Mouse (Mus musculus) midbrain, embryonic 11.5 days (tissue): ENCODE data around the gene Cdh16. TPM values are rescaled to one million over a fixed set of nuclear protein-coding genes. Genes with fewer than 3 reads are reported as not detected.

Source experiments
- ATAC-seq: fragments of 200-750 bp; cut with Nextera tagmentation; 2 replicates; pipeline ENCODE4 v1.8.0; 2017; ENCODE audit warnings: moderate TSS enrichment, moderate library complexity; ENCODE audit not compliant: low FRiP score
- DNase-seq: peaks from one replicate; pipeline ENCODE4 v3.0.0; 2015; ENCODE audit warnings: low spot score; ENCODE audit errors: missing footprints
- H3K27ac ChIP-seq: fragments of 300-500 bp; sonication (generic); 2 replicates; pipeline ENCODE4 v1.5.1; 2014; ENCODE audit warnings: low read depth, low read length
- H3K27me3 ChIP-seq: fragments of 300-500 bp; sonication (generic); 2 replicates; pipeline ENCODE4 v1.6.1; 2014; ENCODE audit warnings: mild to moderate bottlenecking, low read length, moderate library complexity, mixed read lengths; ENCODE audit not compliant: control insufficient read depth, insufficient read depth
- H3K36me3 ChIP-seq: fragments of 300-500 bp; sonication (generic); 2 replicates; pipeline ENCODE4 v1.6.1; 2014; ENCODE audit warnings: mild to moderate bottlenecking, low read length, moderate library complexity, mixed read lengths; ENCODE audit not compliant: control insufficient read depth, insufficient read depth
- H3K4me1 ChIP-seq: fragments of 300-500 bp; sonication (generic); 2 replicates; pipeline ENCODE4 v1.6.1; 2014; ENCODE audit warnings: low read length; ENCODE audit not compliant: control insufficient read depth, insufficient read depth
- H3K4me2 ChIP-seq: fragments of 300-500 bp; sonication (generic); 2 replicates; pipeline ENCODE4 v1.6.1; 2014; ENCODE audit warnings: mild to moderate bottlenecking, moderate library complexity
- H3K4me3 ChIP-seq: fragments of 300-500 bp; sonication (generic); 2 replicates; pipeline ENCODE4 v1.5.1; 2014; ENCODE audit warnings: low read depth, low read length
- H3K9ac ChIP-seq: fragments of 300-500 bp; sonication (generic); 2 replicates; pipeline ENCODE4 v1.6.1; 2014; ENCODE audit warnings: low read length
- H3K9me3 ChIP-seq: fragments of 300-500 bp; sonication (generic); 2 replicates; pipeline ENCODE4 v1.6.1; 2016; ENCODE audit warnings: low read length; ENCODE audit not compliant: control insufficient read depth
- WGBS: fragments of 180-500 bp; shearing (Covaris S2); extraction: QIAGEN DNeasy Blood & Tissue Kit; methylation state at CpG from one replicate; pipeline ENCODE4 v1.1.7; 2014; 5-methylcytosine and 5-hydroxymethylcytosine counted together
- polyA plus RNA-seq: library from polyadenylated mRNA; unstranded; fragments of >200 nt; fragmentation: Nextera tagmentation; extraction: Ambion mirVana; gene quantifications from 2 replicates; pipeline ENCODE4 v1.2.1, GENCODE M21; 2014

Cdh16 gene
- polyA plus RNA-seq, 1 experiment from 2014 or later = not detected

- ATAC-seq = no peak
- Histone ChIP-seq H3K9ac (no peak overlapping the region), H3K36me3 (no peaks in the 10 kb centered on the region), H3K4me3 (no peak overlapping the region), H3K27ac (no peak overlapping the region), H3K27me3 (no peaks in the 10 kb centered on the region), H3K9me3 (no peaks in the 10 kb centered on the region), H3K4me2 (no peak overlapping the region), H3K4me1 (no peaks in the 10 kb centered on the region)
- 71% methylated on average over 4 of the region's 4 CpGs for WGBS
- DNase-seq = peak; percentile 81
Observed at GRCm38 (mm10) chr8:104603245-104603593, 21.0 kb downstream of the Cdh16 start.

DNA sequence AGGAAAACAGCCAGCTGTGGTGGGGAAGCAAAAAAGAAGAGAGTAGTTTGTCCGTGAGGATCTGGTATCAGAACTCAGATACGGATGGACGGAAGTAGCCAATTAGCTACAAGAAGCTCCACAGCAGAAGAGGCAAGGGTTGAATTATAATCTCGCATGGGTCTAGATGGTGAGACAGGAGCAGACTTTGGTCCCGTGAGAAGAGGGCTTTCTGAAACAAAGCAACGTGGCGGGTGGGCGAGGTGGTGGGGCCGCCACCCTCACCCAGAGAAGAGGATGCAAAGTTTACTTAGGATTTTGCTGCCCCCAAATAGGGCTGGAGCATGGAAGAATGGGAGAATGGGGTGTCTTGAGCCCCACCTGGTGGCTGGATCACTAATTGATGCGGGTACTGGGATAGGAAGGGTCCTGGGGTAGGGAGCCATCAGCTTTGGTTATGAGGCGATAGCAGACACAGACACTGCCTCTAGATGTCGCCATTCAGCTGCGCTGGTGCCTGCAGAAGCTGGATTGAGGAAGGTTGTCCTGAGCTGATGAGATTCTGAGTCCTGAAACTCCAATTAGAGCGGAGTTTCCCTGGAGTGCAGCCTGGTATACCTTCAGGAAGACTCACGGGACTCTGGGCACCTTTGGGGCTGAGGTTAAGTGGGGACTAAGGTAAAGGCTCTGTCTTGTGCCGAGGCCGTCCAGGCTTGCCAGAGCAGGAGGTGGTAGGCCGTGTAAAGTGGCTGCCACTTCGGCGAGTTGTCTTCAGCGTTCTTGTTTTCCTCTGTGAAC, 21.5 kb downstream of the Cdh16 start:
- no peaks in the 10 kb centered on the region for H3K27me3 ChIP-seq
- H3K4me2 ChIP-seq = peak overlapping the region; percentile 34
- H3K4me1 ChIP-seq = no peaks in the 10 kb centered on the region
- H3K4me3 ChIP-seq = 0 out of 2 replicates have a peak overlapping the region, but pooled peaks have one; percentile 4
- H3K27ac ChIP-seq = no peak overlapping the region
- 17% methylated on average over 21 of the region's 21 CpGs for WGBS
- peak; percentile 98 for DNase-seq
- H3K9me3 ChIP-seq = no peaks in the 10 kb centered on the region
- peak; percentile 92 for ATAC-seq
- no peaks in the 10 kb centered on the region for H3K36me3 ChIP-seq
- no peak overlapping the region for H3K9ac ChIP-seq

DNA sequence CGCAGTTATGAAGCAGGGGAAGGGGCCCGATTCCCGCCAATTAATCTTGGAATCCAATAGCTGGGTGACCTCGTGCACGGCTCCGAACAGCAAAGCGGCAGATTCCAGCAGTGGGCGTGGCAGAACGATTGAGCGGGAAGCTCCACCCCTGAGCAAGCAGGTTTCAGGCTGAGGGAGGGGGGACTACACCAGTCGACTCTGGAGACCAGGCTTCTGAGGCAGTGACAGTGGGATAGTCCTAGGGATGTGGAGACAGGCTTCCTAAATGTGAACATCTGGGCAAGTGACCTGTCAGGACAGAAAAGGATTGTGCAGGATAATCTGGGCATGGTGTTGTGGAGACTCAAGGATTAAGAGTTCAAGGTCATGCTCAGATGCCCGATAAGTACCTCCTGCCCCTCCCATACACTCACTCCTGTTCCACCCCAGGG, 22.2 kb downstream of the Cdh16 start:
- ATAC-seq (peak; percentile 64), DNase-seq (peak; percentile 93)
- 3% methylated on average over 12 of the region's 12 CpGs for WGBS
- no peak overlapping the region for H3K9ac ChIP-seq
- H3K4me2 ChIP-seq = peak overlapping the region; percentile 34
- no peak overlapping the region for H3K27ac ChIP-seq
- no peaks in the 10 kb centered on the region; the same call in 1 of the 2 replicates for H3K36me3 ChIP-seq
- no peaks in the 10 kb centered on the region for H3K4me1 ChIP-seq
- H3K27me3 ChIP-seq = no peaks in the 10 kb centered on the region
- no peaks in the 10 kb centered on the region for H3K9me3 ChIP-seq
- no peak overlapping the region for H3K4me3 ChIP-seq

- H3K36me3 ChIP-seq = no peaks in the 10 kb centered on the region; the same call in 1 of the 2 replicates
- no peak overlapping the region for H3K9ac ChIP-seq
- H3K4me1 ChIP-seq = no peaks in the 10 kb centered on the region
- no peak overlapping the region for H3K4me3 ChIP-seq
- ATAC-seq (no peak), DNase-seq (peak; percentile 87)
- no peak overlapping the region for H3K27ac ChIP-seq
- H3K4me2 ChIP-seq = peak overlapping the region; percentile 34; the same call in 1 of the 2 replicates
- H3K27me3 ChIP-seq = no peaks in the 10 kb centered on the region
- 17% methylated on average over 7 of the region's 7 CpGs for WGBS
- H3K9me3 ChIP-seq = no peaks in the 10 kb centered on the region
Observed at GRCm38 (mm10) chr8:104601386-104601785, 22.8 kb downstream of the Cdh16 start.

DNA sequence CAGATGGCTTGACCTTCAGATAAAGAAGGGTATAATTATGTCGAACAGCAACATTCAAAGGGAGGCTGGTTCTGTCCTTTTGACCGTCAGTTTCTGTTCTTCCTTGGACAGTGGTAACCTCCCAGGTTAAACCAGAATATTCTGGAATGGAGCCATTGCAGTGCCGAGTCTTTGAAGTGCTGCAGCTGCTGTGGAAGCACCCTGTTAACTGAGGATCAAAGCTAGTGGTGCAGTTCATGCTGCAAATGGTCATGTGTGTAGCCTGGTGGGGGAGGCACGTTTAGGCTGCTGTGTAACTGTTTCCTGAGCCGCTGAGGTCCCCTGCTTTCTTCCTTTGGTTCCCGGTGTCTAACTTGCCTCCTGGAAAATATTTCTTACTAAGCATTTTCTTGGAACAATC, 25.7 kb downstream of the Cdh16 start:
- WGBS = 78% methylated on average over 6 of the region's 6 CpGs
- Histone ChIP-seq H3K9me3 (no peaks in the 10 kb centered on the region), H3K4me3 (no peak overlapping the region), H3K9ac (no peak overlapping the region), H3K4me1 (no peaks in the 10 kb centered on the region), H3K27me3 (no peaks in the 10 kb centered on the region), H3K36me3 (peaks cover 12% of the 10 kb centered on the region), H3K27ac (no peak overlapping the region), H3K4me2 (no peak overlapping the region)
- DNase-seq (no peak), ATAC-seq (no peak)

- 92% methylated on average over 6 of the region's 6 CpGs for WGBS
- Histone ChIP-seq H3K9ac (no peak overlapping the region), H3K36me3 (peaks cover 12% of the 10 kb centered on the region), H3K4me3 (no peak overlapping the region), H3K27ac (no peak overlapping the region), H3K4me2 (no peak overlapping the region), H3K4me1 (no peaks in the 10 kb centered on the region), H3K9me3 (no peaks in the 10 kb centered on the region), H3K27me3 (no peaks in the 10 kb centered on the region)
- DNase-seq = peak; percentile 69
- no peak for ATAC-seq
Observed at GRCm38 (mm10) chr8:104597656-104598055, 26.5 kb downstream of the Cdh16 start.

GRCm38 (mm10) chr8:104595773-104596536, 28.2 kb downstream of the Cdh16 start:
- H3K27me3 ChIP-seq = no peaks in the 10 kb centered on the region
- no peak overlapping the region for H3K9ac ChIP-seq
- DNase-seq (peak; percentile 65), ATAC-seq (no peak)
- no peak overlapping the region for H3K4me3 ChIP-seq
- H3K36me3 ChIP-seq = peaks cover 12% of the 10 kb centered on the region
- no peak overlapping the region for H3K4me2 ChIP-seq
- no peak overlapping the region for H3K27ac ChIP-seq
- H3K4me1 ChIP-seq = peaks cover under 1% of the 10 kb centered on the region; the same call in 1 of the 2 replicates
- H3K9me3 ChIP-seq = no peaks in the 10 kb centered on the region
- WGBS = 86% methylated on average over 21 of the region's 21 CpGs

- Histone ChIP-seq H3K27me3 (no peaks in the 10 kb centered on the region), H3K4me3 (no peak overlapping the region), H3K4me1 (peaks cover 3% of the 10 kb centered on the region; the same call in 1 of the 2 replicates), H3K27ac (no peak overlapping the region), H3K4me2 (no peak overlapping the region), H3K36me3 (peaks cover 12% of the 10 kb centered on the region), H3K9ac (no peak overlapping the region), H3K9me3 (no peaks in the 10 kb centered on the region)
- WGBS = 94% methylated on average over 19 of the region's 19 CpGs
- ATAC-seq = no peak
- peak; percentile 57 for DNase-seq
Observed at GRCm38 (mm10) chr8:104594611-104595362, 29.4 kb downstream of the Cdh16 start.
